Mouse (Mus musculus): ENCODE results near the gene Grhpr. TPM values are rescaled to one million over a fixed set of nuclear protein-coding genes. Genes with fewer than 3 reads are reported as not detected.
"Not testable (repeated sequence)": the region's sequence is repeated elsewhere in the genome, so short reads cannot be mapped to it uniquely, and the experiment has no call there.

Gene Grhpr
- polyA plus RNA-seq, 1 experiment from 2014 or later: 20.7 TPM

- H3K9me3 ChIP-seq (ENCODE audit: control insufficient read depth, low read length); H3K4me1 ChIP-seq (ENCODE audit: control insufficient read depth, insufficient read depth, low read length); H3K27ac ChIP-seq (replicated peaks; ENCODE audit: low read depth, low read length); H3K36me3 ChIP-seq (ENCODE audit: control insufficient read depth, insufficient read depth, low read length); DNase-seq; H3K27me3 ChIP-seq (ENCODE audit: control insufficient read depth, insufficient read depth, low read length); H3K9ac ChIP-seq (replicated peaks; ENCODE audit: low read length); H3K4me2 ChIP-seq (ENCODE audit: low read length); ATAC-seq (ENCODE audit: low FRiP score, low TSS enrichment); H3K4me3 ChIP-seq (replicated peaks; ENCODE audit: low read depth, low read length): not testable (repeated sequence)
- WGBS: 100% methylated on average over 2 of the region's 2 CpGs
These were observed 35.1 kb upstream of the Grhpr start for GRCm38 (mm10) chr4:44946126-44946525.

GRCm38 (mm10) chr4:44947464-44947863 is 33.7 kb upstream of the Grhpr start:
- no peaks in the 10 kb centered on the region for H3K9me3 ChIP-seq (ENCODE audit: control insufficient read depth, low read length)
- H3K27me3 ChIP-seq (ENCODE audit: control insufficient read depth, insufficient read depth, low read length): no peaks in the 10 kb centered on the region
- 0 out of 2 replicates have a peak, but pooled peaks cover 2% of the 10 kb centered on the region for H3K4me1 ChIP-seq (ENCODE audit: control insufficient read depth, insufficient read depth, low read length)
- no peak overlapping the region for H3K9ac ChIP-seq (replicated peaks; ENCODE audit: low read length)
- H3K27ac ChIP-seq (replicated peaks; ENCODE audit: low read depth, low read length): no peak overlapping the region
- H3K4me2 ChIP-seq (ENCODE audit: low read length): no peak overlapping the region
- DNase-seq (no peak), ATAC-seq (ENCODE audit: low FRiP score, low TSS enrichment) (no peak)
- 89% methylated on average over 5 of the region's 5 CpGs for WGBS
- H3K36me3 ChIP-seq (ENCODE audit: control insufficient read depth, insufficient read depth, low read length): no peaks in the 10 kb centered on the region
- no peak overlapping the region for H3K4me3 ChIP-seq (replicated peaks; ENCODE audit: low read depth, low read length)

DNA sequence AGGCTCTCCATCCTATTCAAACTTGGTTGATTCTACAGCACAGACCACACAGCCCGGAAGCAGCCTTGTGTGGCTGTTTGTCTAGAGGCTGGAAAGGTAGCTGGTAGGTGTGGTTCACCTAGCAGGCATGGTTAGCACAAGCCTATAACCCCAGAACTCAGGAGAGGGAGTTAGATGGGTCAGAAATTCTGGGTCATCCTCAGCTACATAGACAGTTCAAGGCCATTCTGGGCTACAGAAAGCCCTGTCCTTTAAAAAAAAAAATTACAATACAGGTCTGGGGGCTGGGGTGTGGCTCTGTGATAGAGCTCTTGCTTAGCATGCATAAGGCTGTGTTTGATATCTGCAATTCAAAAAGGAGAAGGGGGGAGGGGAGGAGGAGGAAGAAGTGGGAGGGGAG is 32.9 kb upstream of the Grhpr start:
- H3K4me3 ChIP-seq (replicated peaks; ENCODE audit: low read depth, low read length): no peak overlapping the region
- DNase-seq (no peak), ATAC-seq (ENCODE audit: low FRiP score, low TSS enrichment) (no peak)
- no peaks in the 10 kb centered on the region for H3K27me3 ChIP-seq (ENCODE audit: control insufficient read depth, insufficient read depth, low read length)
- H3K4me2 ChIP-seq (ENCODE audit: low read length): no peak overlapping the region
- WGBS: 90% methylated on average over 1 of the region's 1 CpGs
- H3K4me1 ChIP-seq (ENCODE audit: control insufficient read depth, insufficient read depth, low read length): 0 out of 2 replicates have a peak, but pooled peaks cover 2% of the 10 kb centered on the region
- no peaks in the 10 kb centered on the region for H3K9me3 ChIP-seq (ENCODE audit: control insufficient read depth, low read length)
- no peak overlapping the region for H3K27ac ChIP-seq (replicated peaks; ENCODE audit: low read depth, low read length)
- H3K36me3 ChIP-seq (ENCODE audit: control insufficient read depth, insufficient read depth, low read length): no peaks in the 10 kb centered on the region
- H3K9ac ChIP-seq (replicated peaks; ENCODE audit: low read length): no peak overlapping the region

DNA sequence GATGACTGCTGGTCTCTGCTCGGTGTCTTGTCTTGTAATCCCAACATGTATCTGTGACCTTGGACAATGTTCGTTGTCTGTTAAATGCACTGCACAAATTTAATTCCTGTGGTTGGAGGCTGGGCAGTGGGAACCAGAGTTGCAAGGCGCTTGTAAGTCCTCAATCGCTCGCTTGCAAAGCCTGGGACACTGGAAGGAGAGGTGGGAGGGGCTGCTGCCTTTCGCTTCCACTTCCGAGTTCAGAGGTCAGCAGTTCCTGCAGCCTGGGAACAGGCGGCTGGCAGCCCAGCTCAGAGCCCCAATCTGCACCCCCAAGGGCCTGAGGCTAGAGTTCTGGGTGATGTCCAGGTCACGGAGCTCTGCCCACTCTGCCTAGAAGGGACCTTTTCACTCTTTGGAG is 28.2 kb upstream of the Grhpr start:
- Histone ChIP-seq H3K4me3 (replicated peaks; ENCODE audit: low read depth, low read length) (no peak overlapping the region), H3K9ac (replicated peaks; ENCODE audit: low read length) (no peak overlapping the region), H3K36me3 (ENCODE audit: control insufficient read depth, insufficient read depth, low read length) (no peaks in the 10 kb centered on the region), H3K27me3 (ENCODE audit: control insufficient read depth, insufficient read depth, low read length) (no peaks in the 10 kb centered on the region), H3K4me1 (ENCODE audit: control insufficient read depth, insufficient read depth, low read length) (0 out of 2 replicates have a peak, but pooled peaks cover 2% of the 10 kb centered on the region), H3K27ac (replicated peaks; ENCODE audit: low read depth, low read length) (no peak overlapping the region), H3K9me3 (ENCODE audit: control insufficient read depth, low read length) (no peaks in the 10 kb centered on the region), H3K4me2 (ENCODE audit: low read length) (no peak overlapping the region)
- 76% methylated on average over 9 of the region's 9 CpGs for WGBS
- DNase-seq (no peak), ATAC-seq (ENCODE audit: low FRiP score, low TSS enrichment) (no peak)

GRCm38 (mm10) chr4:44958776-44959175 is 22.4 kb upstream of the Grhpr start:
- Histone ChIP-seq H3K27me3 (ENCODE audit: control insufficient read depth, insufficient read depth, low read length) (no peaks in the 10 kb centered on the region), H3K9ac (replicated peaks; ENCODE audit: low read length) (no peak overlapping the region)

GRCm38 (mm10) chr4:44959220-44959619 is 22.0 kb upstream of the Grhpr start:
- 93% methylated on average over 13 of the region's 13 CpGs for WGBS
- no peak overlapping the region for H3K4me3 ChIP-seq (replicated peaks; ENCODE audit: low read depth, low read length)
- H3K4me2 ChIP-seq (ENCODE audit: low read length): no peak overlapping the region
- no peaks in the 10 kb centered on the region for H3K9me3 ChIP-seq (ENCODE audit: control insufficient read depth, low read length)
- ATAC-seq (ENCODE audit: low FRiP score, low TSS enrichment): no peak
- H3K9ac ChIP-seq (replicated peaks; ENCODE audit: low read length): no peak overlapping the region
- no peaks in the 10 kb centered on the region for H3K36me3 ChIP-seq (ENCODE audit: control insufficient read depth, insufficient read depth, low read length)
- H3K27me3 ChIP-seq (ENCODE audit: control insufficient read depth, insufficient read depth, low read length): no peaks in the 10 kb centered on the region
- DNase-seq: no peak
- no peaks in the 10 kb centered on the region for H3K4me1 ChIP-seq (ENCODE audit: control insufficient read depth, insufficient read depth, low read length)
- H3K27ac ChIP-seq (replicated peaks; ENCODE audit: low read depth, low read length): no peak overlapping the region

More at GRCm38 (mm10) chr4:44958776-44959175, 22.4 kb upstream of the Grhpr start:
- DNase-seq (no peak), ATAC-seq (ENCODE audit: low FRiP score, low TSS enrichment) (no peak)
- H3K4me2 ChIP-seq (ENCODE audit: low read length): no peak overlapping the region
- WGBS: 89% methylated on average over 9 of the region's 9 CpGs
- no peak overlapping the region for H3K4me3 ChIP-seq (replicated peaks; ENCODE audit: low read depth, low read length)
- no peaks in the 10 kb centered on the region for H3K9me3 ChIP-seq (ENCODE audit: control insufficient read depth, low read length)
- no peaks in the 10 kb centered on the region for H3K36me3 ChIP-seq (ENCODE audit: control insufficient read depth, insufficient read depth, low read length)
- H3K27ac ChIP-seq (replicated peaks; ENCODE audit: low read depth, low read length): no peak overlapping the region
- no peaks in the 10 kb centered on the region for H3K4me1 ChIP-seq (ENCODE audit: control insufficient read depth, insufficient read depth, low read length)

- H3K4me3 ChIP-seq (replicated peaks; ENCODE audit: low read depth, low read length): no peak overlapping the region
- ATAC-seq (ENCODE audit: low FRiP score, low TSS enrichment): no peak
These were observed 18.0 kb upstream of the Grhpr start for GRCm38 (mm10) chr4:44963156-44963555.

GRCm38 (mm10) chr4:44965175-44965574 is 16.0 kb upstream of the Grhpr start:
- WGBS: 85% methylated on average over 2 of the region's 2 CpGs
- DNase-seq: no peak
- Histone ChIP-seq H3K4me3 (replicated peaks; ENCODE audit: low read depth, low read length) (no peak overlapping the region), H3K27me3 (ENCODE audit: control insufficient read depth, insufficient read depth, low read length) (no peaks in the 10 kb centered on the region), H3K4me1 (ENCODE audit: control insufficient read depth, insufficient read depth, low read length) (no peaks in the 10 kb centered on the region), H3K27ac (replicated peaks; ENCODE audit: low read depth, low read length) (no peak overlapping the region), H3K9ac (replicated peaks; ENCODE audit: low read length) (no peak overlapping the region), H3K9me3 (ENCODE audit: control insufficient read depth, low read length) (no peaks in the 10 kb centered on the region), H3K36me3 (ENCODE audit: control insufficient read depth, insufficient read depth, low read length) (no peaks in the 10 kb centered on the region), H3K4me2 (ENCODE audit: low read length) (no peak overlapping the region)
- no peak for ATAC-seq (ENCODE audit: low FRiP score, low TSS enrichment)

More at GRCm38 (mm10) chr4:44963156-44963555, 18.0 kb upstream of the Grhpr start:
- Histone ChIP-seq H3K27ac (replicated peaks; ENCODE audit: low read depth, low read length) (no peak overlapping the region), H3K36me3 (ENCODE audit: control insufficient read depth, insufficient read depth, low read length) (no peaks in the 10 kb centered on the region), H3K9ac (replicated peaks; ENCODE audit: low read length) (no peak overlapping the region), H3K27me3 (ENCODE audit: control insufficient read depth, insufficient read depth, low read length) (no peaks in the 10 kb centered on the region), H3K9me3 (ENCODE audit: control insufficient read depth, low read length) (no peaks in the 10 kb centered on the region), H3K4me2 (ENCODE audit: low read length) (no peak overlapping the region), H3K4me1 (ENCODE audit: control insufficient read depth, insufficient read depth, low read length) (no peaks in the 10 kb centered on the region)
- 71% methylated on average over 11 of the region's 11 CpGs for WGBS
- no peak for DNase-seq

DNA sequence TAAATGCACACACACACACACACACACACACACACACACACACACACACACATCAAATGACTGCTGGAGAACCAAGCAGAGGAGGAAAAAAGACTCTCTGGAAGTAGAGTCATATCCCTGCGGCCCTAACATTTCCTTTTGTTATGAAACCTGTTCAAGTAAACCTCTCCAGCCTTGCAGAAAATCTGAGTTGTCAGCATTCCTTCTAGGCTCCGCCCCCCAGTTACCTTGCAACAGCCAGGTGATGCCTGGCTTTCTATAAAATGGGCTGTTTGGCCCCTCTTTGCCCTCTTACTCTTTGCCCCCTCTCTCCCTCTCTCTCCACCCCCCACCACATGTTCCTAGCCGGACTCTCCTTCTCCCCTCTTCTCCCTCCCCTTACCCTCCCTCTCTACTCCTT is 15.5 kb upstream of the Grhpr start:
- H3K9me3 ChIP-seq (ENCODE audit: control insufficient read depth, low read length): no peaks in the 10 kb centered on the region
- no peak overlapping the region for H3K9ac ChIP-seq (replicated peaks; ENCODE audit: low read length)
- no peaks in the 10 kb centered on the region for H3K4me1 ChIP-seq (ENCODE audit: control insufficient read depth, insufficient read depth, low read length)
- 80% methylated on average over 3 of the region's 3 CpGs for WGBS
- H3K27ac ChIP-seq (replicated peaks; ENCODE audit: low read depth, low read length): no peak overlapping the region
- no peak for DNase-seq
- no peak overlapping the region for H3K4me3 ChIP-seq (replicated peaks; ENCODE audit: low read depth, low read length)
- H3K27me3 ChIP-seq (ENCODE audit: control insufficient read depth, insufficient read depth, low read length): no peaks in the 10 kb centered on the region
- H3K4me2 ChIP-seq (ENCODE audit: low read length): no peak overlapping the region
- ATAC-seq (ENCODE audit: low FRiP score, low TSS enrichment): no peak
- no peaks in the 10 kb centered on the region for H3K36me3 ChIP-seq (ENCODE audit: control insufficient read depth, insufficient read depth, low read length)
